Mouse (Mus musculus) thymus, adult 2 months (tissue): ENCODE data around the gene Slc5a4b. TPM values are rescaled to one million over a fixed set of nuclear protein-coding genes. Genes with fewer than 3 reads are reported as not detected.

Experiments
- DNase-seq: peaks from one replicate; pipeline ENCODE4 v3.0.0; 2021
- H3K27ac ChIP-seq: fragments of 200-500 bp; 2 replicates; pipeline ENCODE4 v1.5.1; 2012; ENCODE audit warnings: low read length, control low read depth; ENCODE audit not compliant: control insufficient read depth, insufficient read depth
- H3K27me3 ChIP-seq: fragments of 200-500 bp; 2 replicates; pipeline ENCODE4 v1.6.1; 2012; ENCODE audit warnings: mild to moderate bottlenecking, low read length, moderate library complexity, mixed read lengths; ENCODE audit not compliant: control insufficient read depth, insufficient read depth
- H3K36me3 ChIP-seq: fragments of 200-500 bp; 2 replicates; pipeline ENCODE4 v1.6.1; 2012; ENCODE audit warnings: mild to moderate bottlenecking, low read length, moderate library complexity; ENCODE audit not compliant: control insufficient read depth, insufficient read depth
- H3K4me1 ChIP-seq: fragments of 200-500 bp; replicated peaks from 2 replicates; pipeline ENCODE4 v1.6.1; 2012; ENCODE audit warnings: low read length; ENCODE audit not compliant: control insufficient read depth, insufficient read depth
- H3K4me3 ChIP-seq: fragments of 200-500 bp; 2 replicates; pipeline ENCODE4 v1.5.1; 2012; ENCODE audit warnings: mild to moderate bottlenecking, low read length, control low read depth, moderate library complexity; ENCODE audit not compliant: control insufficient read depth, insufficient read depth
- CTCF ChIP-seq: fragments of 200-500 bp; IDR thresholded peaks from 2 replicates; pipeline ENCODE4 v1.5.1; 2012; ENCODE audit warnings: mild to moderate bottlenecking, control low read depth, low read length, moderate library complexity, borderline replicate concordance; ENCODE audit not compliant: control insufficient read depth, poor library complexity, insufficient read depth; ENCODE audit errors: extremely low read depth
- POLR2A ChIP-seq: fragments of 200-500 bp; IDR thresholded peaks from 2 replicates; pipeline ENCODE4 v1.6.1; 2012; ENCODE audit warnings: mild to moderate bottlenecking, low read length, control low read depth, moderate library complexity; ENCODE audit not compliant: control insufficient read depth, poor library complexity, insufficient read depth; ENCODE audit errors: extremely low read depth
- WGBS: fragments of 180-500 bp; shearing (Covaris S2); methylation state at CpG from one replicate; pipeline ENCODE4 v1.1.7; 2018; 5-methylcytosine and 5-hydroxymethylcytosine counted together
- polyA plus RNA-seq: library from polyadenylated mRNA; depleted of rRNA; stranded (reverse); fragments of >200 nt; gene quantifications from 2 replicates; pipeline ENCODE4 v1.2.3, GENCODE M21; 2012; rRNA removed

The Slc5a4b gene
- 0.04 TPM in 1 of 2 replicates, not detected in the other for polyA plus RNA-seq

- Histone ChIP-seq H3K4me1 (no peaks in the 10 kb centered on the region), H3K27me3 (no peaks in the 10 kb centered on the region), H3K27ac (no peak within 1 kb of the TSS), H3K4me3 (no peak within 1 kb of the TSS), H3K36me3 (no peaks in the 10 kb centered on the region)
- WGBS, result 95% methylated on average over 4 of the region's 4 CpGs
- no peak for DNase-seq
- TF ChIP-seq POLR2A, result no peak
Observed at GRCm38 (mm10) chr10:76110861-76111260, at the start of gene Slc5a4b. TSS of gene Slc5a4b (minus strand) at chr10:76110961.

GRCm38 (mm10) chr10:76158009-76158408, 47.2 kb upstream of the Slc5a4b start:
- H3K4me1 ChIP-seq, result no peaks in the 10 kb centered on the region
- no peak for DNase-seq
- no peak overlapping the region for H3K27ac ChIP-seq
- no peaks in the 10 kb centered on the region for H3K36me3 ChIP-seq
- no peak overlapping the region for H3K4me3 ChIP-seq
- H3K27me3 ChIP-seq, result no peaks in the 10 kb centered on the region
- WGBS, result 74% methylated on average over 1 of the region's 1 CpGs
- TF ChIP-seq CTCF, result no peak
- TF ChIP-seq POLR2A, result no peak

GRCm38 (mm10) chr10:76157528-76157927, 46.8 kb upstream of the Slc5a4b start:
- TF ChIP-seq CTCF (no peak), POLR2A (no peak)
- Histone ChIP-seq H3K27ac (no peak overlapping the region), H3K27me3 (no peaks in the 10 kb centered on the region), H3K4me1 (no peaks in the 10 kb centered on the region), H3K36me3 (no peaks in the 10 kb centered on the region), H3K4me3 (no peak overlapping the region)
- WGBS, result 84% methylated on average over 5 of the region's 5 CpGs
- DNase-seq, result no peak

GRCm38 (mm10) chr10:76155911-76156310, 45.1 kb upstream of the Slc5a4b start:
- no peaks in the 10 kb centered on the region for H3K36me3 ChIP-seq
- no peak for TF ChIP-seq POLR2A
- no peak for TF ChIP-seq CTCF
- H3K27ac ChIP-seq, result no peak overlapping the region
- WGBS, result 84% methylated on average over 7 of the region's 7 CpGs
- H3K4me1 ChIP-seq, result no peaks in the 10 kb centered on the region
- H3K4me3 ChIP-seq, result no peak overlapping the region
- no peak for DNase-seq
- no peaks in the 10 kb centered on the region for H3K27me3 ChIP-seq

GRCm38 (mm10) chr10:76147278-76147677, 36.5 kb upstream of the Slc5a4b start, which contains the start of gene Slc5a4a:
TSS of gene Slc5a4a (plus strand) at chr10:76147451.
- no peak for DNase-seq
- Histone ChIP-seq H3K36me3 (no peaks in the 10 kb centered on the region), H3K4me1 (no peaks in the 10 kb centered on the region), H3K4me3 (no peak within 1 kb of the TSS), H3K27ac (no peak within 1 kb of the TSS), H3K27me3 (no peaks in the 10 kb centered on the region)
- TF ChIP-seq CTCF, result no peak
- TF ChIP-seq POLR2A, result no peak
- WGBS, result 91% methylated on average over 5 of the region's 5 CpGs

GRCm38 (mm10) chr10:76146846-76147245, 36.1 kb upstream of the Slc5a4b start:
- no peak overlapping the region for H3K27ac ChIP-seq

GRCm38 (mm10) chr10:76136318-76136717, 25.6 kb upstream of the Slc5a4b start:
- Histone ChIP-seq H3K27ac (no peak overlapping the region), H3K4me3 (no peak overlapping the region), H3K27me3 (no peaks in the 10 kb centered on the region), H3K4me1 (no peaks in the 10 kb centered on the region), H3K36me3 (no peaks in the 10 kb centered on the region)
- WGBS, result 85% methylated on average over 2 of the region's 2 CpGs
- DNase-seq, result no peak
- TF ChIP-seq CTCF (no peak), POLR2A (no peak)

More at GRCm38 (mm10) chr10:76146846-76147245, 36.1 kb upstream of the Slc5a4b start:
- Histone ChIP-seq H3K4me3 (no peak overlapping the region), H3K36me3 (no peaks in the 10 kb centered on the region), H3K27me3 (no peaks in the 10 kb centered on the region), H3K4me1 (no peaks in the 10 kb centered on the region)
- TF ChIP-seq POLR2A (no peak), CTCF (no peak)
- DNase-seq, result no peak
- 71% methylated on average over 8 of the region's 8 CpGs for WGBS
